Mouse (Mus musculus) right cerebral cortex, postnatal 25 days (tissue): ENCODE measurements around the gene RPS10-NUDT3.
"Not testable (repeated sequence)": the region's sequence is repeated elsewhere in the genome, so short reads cannot be mapped to it uniquely, and the experiment has no call there.

Experiments used
- DNase-seq: peaks from one replicate; pipeline ENCODE4 v3.0.0; 2022

The RPS10-NUDT3 gene

GRCm38 (mm10) chr17:27639851-27640250 is 4.8 kb upstream of the RPS10-NUDT3 start:
- DNase-seq, result not testable (repeated sequence)

- DNase-seq, result peak; percentile 85
Measured at GRCm38 (mm10) chr17:27638921-27639332, 3.9 kb upstream of the RPS10-NUDT3 start.

GRCm38 (mm10) chr17:27637333-27637732 is 2.3 kb upstream of the RPS10-NUDT3 start:
- no peak for DNase-seq

- DNase-seq, result no peak
Measured at GRCm38 (mm10) chr17:27636132-27637020, 1.4 kb upstream of the RPS10-NUDT3 start, which contains the start of gene Rps10. Gene Rps10 (minus strand): TSS chr17:27636669.

GRCm38 (mm10) chr17:27635575-27635903 is 517 bp upstream of the RPS10-NUDT3 start:
- DNase-seq, result not testable (repeated sequence)

- DNase-seq, result peak; percentile 64
Measured at GRCm38 (mm10) chr17:27629249-27630020, 5.6 kb downstream of the RPS10-NUDT3 start.

- no peak for DNase-seq
Measured at GRCm38 (mm10) chr17:27628376-27628775, 6.6 kb downstream of the RPS10-NUDT3 start.

DNA sequence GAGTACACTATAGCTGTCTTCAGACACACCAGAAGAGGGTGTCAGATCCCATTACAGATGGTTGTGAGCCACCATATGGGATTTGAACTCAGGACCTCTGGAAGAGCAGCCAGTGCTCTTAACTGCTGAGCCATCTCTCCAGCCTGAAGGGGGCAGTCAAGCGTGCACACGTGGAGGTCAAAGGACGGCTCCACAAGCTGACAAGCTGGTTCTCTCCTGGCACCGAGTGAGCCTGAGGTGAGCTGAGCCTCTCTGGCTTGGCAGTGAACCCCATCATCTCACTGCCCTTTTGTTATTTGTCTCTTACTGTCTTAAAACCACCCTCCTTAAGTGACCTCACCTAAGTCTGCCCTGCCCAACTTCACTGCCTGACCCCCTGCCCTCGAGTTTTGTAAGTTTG is 7.6 kb downstream of the RPS10-NUDT3 start:
- no peak for DNase-seq

GRCm38 (mm10) chr17:27626681-27627080 is 8.3 kb downstream of the RPS10-NUDT3 start:
- DNase-seq, result no peak

- no peak for DNase-seq
Measured at GRCm38 (mm10) chr17:27625455-27626251, 9.4 kb downstream of the RPS10-NUDT3 start.

- DNase-seq, result peak; percentile 91
Measured at GRCm38 (mm10) chr17:27623360-27624326, 11.4 kb downstream of the RPS10-NUDT3 start, which contains the start of gene Nudt3. Gene Nudt3 (minus strand): TSS chr17:27623495.

GRCm38 (mm10) chr17:27622611-27623359 is 12.2 kb downstream of the RPS10-NUDT3 start:
- no peak for DNase-seq

- DNase-seq, result no peak
Measured at GRCm38 (mm10) chr17:27621705-27622531, 13.1 kb downstream of the RPS10-NUDT3 start.

DNA sequence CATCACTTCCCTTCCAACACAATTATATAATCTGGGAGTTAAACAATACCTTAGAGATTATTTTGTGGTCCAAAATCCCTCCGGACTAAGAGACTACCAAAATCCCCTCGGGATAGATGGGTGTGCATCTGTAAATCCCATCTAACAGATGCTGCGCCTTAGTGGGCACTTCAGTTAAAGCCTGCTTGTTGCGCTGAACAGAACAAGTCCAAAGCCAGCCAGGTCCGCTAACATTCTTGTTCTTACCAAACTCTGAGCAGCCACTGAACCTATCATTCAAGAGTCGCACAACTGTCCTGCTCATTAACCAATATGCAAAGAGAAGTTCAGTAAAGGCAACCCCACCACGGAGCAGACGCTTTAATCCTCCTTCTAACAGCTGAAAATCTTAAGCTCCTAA is 13.9 kb downstream of the RPS10-NUDT3 start:
- DNase-seq, result no peak

GRCm38 (mm10) chr17:27615388-27615787 is 19.6 kb downstream of the RPS10-NUDT3 start:
- DNase-seq, result no peak

GRCm38 (mm10) chr17:27613016-27613415 is 22.0 kb downstream of the RPS10-NUDT3 start:
- no peak for DNase-seq

- no peak for DNase-seq
Measured at GRCm38 (mm10) chr17:27611994-27612393, 23.0 kb downstream of the RPS10-NUDT3 start.

DNA sequence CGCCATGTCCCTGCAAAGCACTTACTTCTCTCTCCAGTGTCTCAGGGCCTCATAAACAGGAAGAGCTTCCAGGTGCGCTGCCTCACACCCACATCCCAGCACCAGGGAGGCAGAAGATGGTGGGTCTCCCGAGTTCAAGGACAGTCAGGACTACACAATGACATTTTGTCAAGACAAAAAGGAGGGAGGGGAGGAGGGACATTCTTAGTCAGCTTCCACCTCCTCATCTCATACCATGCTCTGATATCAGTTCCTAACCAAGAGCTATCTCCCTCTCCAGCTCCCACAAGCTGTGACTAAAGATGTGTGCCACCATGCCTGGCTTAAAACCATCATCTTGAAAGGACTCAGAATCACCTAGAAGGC is 23.5 kb downstream of the RPS10-NUDT3 start:
- DNase-seq, result no peak

- DNase-seq, result peak; percentile 79
Measured at GRCm38 (mm10) chr17:27610679-27611518, 24.1 kb downstream of the RPS10-NUDT3 start.
